Mouse (Mus musculus): ENCODE data around the gene Ctnna2. TPM values are rescaled to one million over a fixed set of nuclear protein-coding genes. Genes with fewer than 3 reads are reported as not detected.
A peak's percentile ranks its signal among the peaks of the same experiment; 100 is the strongest.

The Ctnna2 gene
- total RNA-seq, 2 experiments from 2014 or later: 136 to 140 TPM

GRCm38 (mm10) chr6:77222849-77223638 is 756.5 kb downstream of the Ctnna2 start:
- DNase-seq (ENCODE audit: low spot score in 2 of 2): peak; percentile 64 to 79
- intact Hi-C loops (cut with DNase I): no loop called here

- no peak for DNase-seq (ENCODE audit: low spot score in 2 of 2)
- intact Hi-C loops (cut with DNase I): no loop called here
Measured at GRCm38 (mm10) chr6:77220776-77221175, 758.7 kb downstream of the Ctnna2 start.

DNA sequence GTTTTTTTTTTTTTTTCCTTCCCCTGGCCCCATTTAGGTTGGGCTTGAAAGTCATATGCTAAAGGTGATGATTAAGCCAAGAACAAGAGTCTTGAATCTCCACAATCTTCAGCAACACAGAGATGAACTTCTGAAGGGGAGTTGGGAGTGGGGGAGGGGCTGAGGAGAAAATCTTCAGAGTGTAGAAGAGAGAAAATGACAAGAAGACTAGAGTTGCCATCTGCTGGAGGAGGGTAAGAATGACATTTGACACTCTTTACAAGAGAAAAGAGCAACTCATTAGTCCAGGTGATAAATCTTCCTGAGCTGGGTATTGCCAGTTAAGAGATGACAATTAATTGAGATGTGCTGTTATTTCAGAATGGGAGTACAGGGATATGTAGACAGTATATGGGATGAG is 760.6 kb downstream of the Ctnna2 start:
- peak; percentile 53 to 63 for DNase-seq (ENCODE audit: low spot score in 2 of 2)
- intact Hi-C loops (cut with DNase I): no loop called here

GRCm38 (mm10) chr6:77215322-77215721 is 764.2 kb downstream of the Ctnna2 start:
- intact Hi-C loops (cut with DNase I): no loop called here
- DNase-seq (ENCODE audit: low spot score in 2 of 2): no peak

GRCm38 (mm10) chr6:77213757-77214409 is 765.6 kb downstream of the Ctnna2 start:
- intact Hi-C loops (cut with DNase I): no loop called here
- no peak for DNase-seq (ENCODE audit: low spot score in 2 of 2)

DNA sequence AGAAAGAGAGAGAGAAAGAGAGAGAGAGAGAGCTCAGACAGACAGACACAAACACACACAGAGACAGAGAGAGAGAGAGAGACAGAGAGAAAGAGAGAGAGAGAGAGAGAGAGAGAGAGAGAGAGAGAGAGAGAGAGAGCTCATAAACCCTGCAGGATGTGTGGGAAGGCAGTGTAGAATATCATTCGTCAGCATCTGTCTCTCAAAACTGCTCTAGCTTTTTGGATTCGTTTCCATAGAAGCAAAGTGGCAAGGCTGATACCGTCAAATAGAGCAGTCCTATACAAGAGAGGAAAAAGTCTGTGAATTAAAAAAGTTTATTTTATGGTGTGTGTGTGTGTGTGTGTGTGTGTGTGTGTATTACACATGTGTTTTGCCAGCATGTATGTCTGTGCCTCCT is 769.6 kb downstream of the Ctnna2 start:
- intact Hi-C loops (cut with DNase I): no loop called here
- DNase-seq (ENCODE audit: low spot score in 2 of 2): peak in 1 of 2 experiments; percentile 31

DNA sequence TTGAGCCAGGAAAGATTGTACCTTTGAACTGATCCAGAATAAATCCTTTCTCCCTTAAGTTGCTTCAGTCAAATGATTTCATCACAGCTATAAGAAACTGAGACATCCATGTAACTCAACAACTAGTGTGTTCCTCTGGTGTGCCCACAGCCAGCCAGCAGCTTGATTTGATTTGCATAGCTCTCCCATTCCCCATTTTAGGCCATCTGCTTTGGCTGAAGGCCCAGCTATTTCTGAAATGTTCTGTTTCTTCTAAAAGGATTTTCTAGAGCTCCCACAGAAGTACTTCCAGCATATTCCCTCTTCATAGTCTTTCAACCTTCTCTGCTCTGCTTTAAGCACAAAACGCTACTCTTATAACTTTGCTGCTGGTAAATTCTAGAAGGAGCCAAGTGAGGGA is 770.3 kb downstream of the Ctnna2 start:
- intact Hi-C loops (cut with DNase I): no loop called here
- peak; percentile 42 to 73 for DNase-seq (ENCODE audit: low spot score in 2 of 2)

DNA sequence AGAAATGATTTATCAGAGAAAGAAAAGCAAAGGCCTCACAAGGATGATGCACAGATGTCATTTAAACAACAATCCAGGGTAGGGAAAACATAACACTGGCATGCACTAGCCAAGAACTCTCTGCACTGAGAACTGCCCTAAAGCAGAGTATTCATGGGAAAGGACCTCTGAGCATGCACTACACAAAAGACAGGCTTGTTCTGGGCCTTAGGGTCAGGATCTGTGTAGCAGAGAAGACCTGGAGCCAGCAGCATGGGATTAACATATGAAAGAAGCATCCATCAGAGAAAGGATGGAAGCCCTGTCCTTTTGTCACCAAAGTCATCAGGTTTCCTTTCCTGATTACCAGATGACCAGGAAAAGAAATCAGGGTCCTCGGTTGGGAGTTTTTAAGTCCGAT is 780.1 kb downstream of the Ctnna2 start:
- DNase-seq (ENCODE audit: low spot score in 2 of 2): no peak
- intact Hi-C loops (cut with DNase I): no loop called here

DNA sequence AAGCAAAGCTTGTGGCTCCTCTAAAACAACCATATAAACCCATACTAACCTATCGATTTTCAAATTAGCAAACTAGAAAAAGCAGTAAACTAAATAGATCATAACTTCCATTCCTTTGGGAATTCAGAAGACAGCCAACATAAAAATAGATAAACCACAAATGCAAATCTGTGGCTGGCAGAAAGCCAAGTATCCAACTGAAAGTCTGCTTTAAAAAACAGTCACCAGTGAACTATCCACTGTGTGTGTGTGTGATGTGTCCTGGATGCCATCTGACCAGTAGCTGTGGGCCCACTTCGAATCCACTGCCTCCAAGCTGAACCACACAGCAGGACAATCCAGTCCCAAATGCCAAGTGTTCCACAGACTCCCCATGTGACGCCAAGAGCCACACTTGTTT is 782.8 kb downstream of the Ctnna2 start:
- DNase-seq (ENCODE audit: low spot score in 2 of 2): peak; percentile 42 to 46
- intact Hi-C loops (cut with DNase I): no loop called here

- intact Hi-C loops (cut with DNase I): no loop called here
Measured at GRCm38 (mm10) chr6:77191635-77192034, 787.9 kb downstream of the Ctnna2 start.

DNA sequence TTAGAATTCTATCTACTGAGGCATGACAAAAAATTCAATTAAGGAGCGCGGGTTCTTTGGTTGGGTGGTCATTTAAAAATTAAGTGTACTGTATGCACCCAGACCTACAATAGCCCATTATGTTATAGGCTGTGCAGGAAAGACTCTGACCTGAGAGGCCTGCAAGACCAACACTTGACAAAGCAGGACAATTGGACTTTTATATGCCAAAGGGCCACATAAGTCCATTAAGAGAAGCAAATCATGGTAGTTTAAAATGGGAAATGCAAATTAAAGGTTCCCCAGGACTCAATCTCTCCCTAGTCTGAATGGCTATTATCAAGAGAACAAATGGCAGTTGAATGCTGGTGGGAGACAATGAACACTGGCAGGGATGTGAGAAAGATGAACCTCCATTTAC is 790.9 kb downstream of the Ctnna2 start:
- intact Hi-C loops (cut with DNase I): no loop called here
- DNase-seq (ENCODE audit: low spot score in 2 of 2): no peak

More at GRCm38 (mm10) chr6:77191635-77192034, 787.9 kb downstream of the Ctnna2 start:
- no peak for DNase-seq (ENCODE audit: low spot score in 2 of 2)

GRCm38 (mm10) chr6:77185751-77186150 is 793.7 kb downstream of the Ctnna2 start:
- intact Hi-C loops (cut with DNase I): no loop called here
- DNase-seq (ENCODE audit: low spot score in 2 of 2): no peak

GRCm38 (mm10) chr6:77184896-77185295 is 794.6 kb downstream of the Ctnna2 start:
- intact Hi-C loops (cut with DNase I): no loop called here
- DNase-seq (ENCODE audit: low spot score in 2 of 2): no peak

DNA sequence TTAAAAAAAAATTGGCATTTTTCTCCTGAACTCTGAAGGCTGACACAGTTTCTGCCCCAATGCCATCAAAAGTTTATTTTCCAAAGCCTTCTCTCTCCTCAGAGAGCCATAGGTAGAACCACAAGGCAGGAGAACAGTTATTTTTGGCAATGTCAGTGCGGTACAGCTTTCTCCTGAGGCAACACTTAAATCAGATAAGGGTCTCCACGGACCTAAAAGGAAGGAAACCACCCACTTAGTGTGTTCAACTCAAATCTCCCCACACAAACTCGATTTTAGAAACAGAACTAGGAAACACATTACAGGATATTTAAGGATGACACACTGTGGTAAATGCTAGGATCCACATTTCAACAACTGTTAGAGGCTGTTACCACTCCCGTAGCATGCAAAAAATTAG is 803.7 kb downstream of the Ctnna2 start:
- intact Hi-C loops (cut with DNase I): no loop called here
- no peak for DNase-seq (ENCODE audit: low spot score in 2 of 2)

DNA sequence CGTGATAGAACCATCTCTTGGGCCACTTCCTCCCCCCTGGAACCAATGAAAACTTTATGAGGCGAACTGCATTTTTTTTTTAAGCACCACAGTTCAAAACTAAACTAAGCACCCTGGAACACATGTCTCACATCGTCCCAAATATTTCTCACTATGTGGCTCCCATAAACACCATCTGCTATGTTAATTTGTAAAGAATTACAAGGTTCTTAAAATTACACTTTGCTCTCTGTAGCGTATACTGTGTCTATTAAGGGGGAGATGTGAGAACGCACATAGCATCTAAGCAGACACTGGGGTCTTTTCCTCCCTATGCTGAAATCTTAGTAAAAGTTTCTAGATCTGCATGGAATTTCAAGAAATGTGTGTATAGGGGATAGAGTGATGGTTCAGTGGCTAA is 822.5 kb downstream of the Ctnna2 start:
- intact Hi-C loops (cut with DNase I): no loop called here
- DNase-seq (ENCODE audit: low spot score in 2 of 2): no peak

GRCm38 (mm10) chr6:77139306-77139920 is 840.1 kb downstream of the Ctnna2 start:
- intact Hi-C loops (cut with DNase I): no loop called here
- peak in 1 of 2 experiments; percentile 6 for DNase-seq (ENCODE audit: low spot score in 2 of 2)

DNA sequence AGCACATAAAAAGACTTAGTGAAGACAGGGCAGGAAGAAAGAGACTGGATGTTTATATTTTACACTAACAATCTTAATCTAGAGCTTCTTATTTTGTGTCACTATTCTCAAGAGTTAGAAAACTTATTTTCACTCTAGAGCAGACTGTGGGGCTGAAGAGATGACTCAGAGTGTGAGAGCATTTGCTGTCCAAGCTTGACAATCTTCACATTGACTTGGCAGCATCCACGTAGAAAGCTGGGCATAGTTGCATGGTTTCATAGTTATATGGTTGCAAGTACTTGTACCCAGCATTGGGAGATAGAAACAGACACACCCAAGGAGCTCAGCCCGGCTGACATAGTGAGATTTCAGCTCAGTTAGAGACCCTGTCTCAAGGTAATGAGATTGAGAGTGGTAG is 858.6 kb downstream of the Ctnna2 start:
- DNase-seq (ENCODE audit: low spot score in 2 of 2): peak; percentile 12 to 21
- intact Hi-C loops (cut with DNase I): no loop called here

- intact Hi-C loops (cut with DNase I): no loop called here
- DNase-seq (ENCODE audit: low spot score in 2 of 2): no peak
Measured at GRCm38 (mm10) chr6:77120510-77120909, 859.0 kb downstream of the Ctnna2 start.

DNA sequence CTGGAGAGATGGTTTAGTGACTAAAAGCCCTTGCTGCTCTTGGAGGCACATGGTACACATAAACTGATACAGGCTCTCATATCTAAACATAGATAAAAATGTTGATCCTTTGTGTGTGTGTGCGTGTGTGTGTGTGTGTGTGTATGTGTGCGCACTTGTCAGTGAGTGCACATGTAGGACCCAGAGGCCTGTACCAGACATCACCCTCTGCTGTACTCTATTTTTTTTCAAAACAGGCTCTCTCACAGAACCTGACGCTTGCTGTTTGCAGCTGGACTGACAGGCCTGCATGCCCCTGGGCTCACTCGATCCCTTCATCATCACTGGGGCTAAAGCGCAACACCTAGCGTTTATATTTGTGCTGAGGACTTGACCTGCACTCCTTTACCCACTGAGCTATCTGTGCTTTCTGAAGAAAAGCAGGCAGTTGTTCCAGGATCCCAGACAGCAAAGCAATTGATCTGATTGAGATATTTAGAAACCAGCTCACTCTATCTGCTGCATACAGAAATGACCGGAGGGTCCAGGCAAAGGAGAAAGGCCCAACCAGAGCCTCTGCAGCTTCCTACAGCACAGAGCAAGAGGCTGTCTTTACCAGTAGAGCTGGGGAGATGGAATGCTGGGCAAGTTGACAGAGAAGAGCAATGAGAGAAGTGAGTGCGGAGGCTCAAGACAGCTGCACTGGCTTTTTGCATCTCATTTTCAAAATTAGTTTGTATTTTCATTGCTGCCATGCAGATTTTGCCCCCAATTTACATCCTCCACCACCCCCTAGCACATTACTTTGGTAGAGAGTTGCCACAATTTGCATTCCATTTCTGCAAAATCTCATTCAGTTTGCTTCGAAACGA is 870.2 kb downstream of the Ctnna2 start:
- intact Hi-C loops (cut with DNase I): no loop called here
- DNase-seq (ENCODE audit: low spot score in 2 of 2): peak; percentile 33 to 50

DNA sequence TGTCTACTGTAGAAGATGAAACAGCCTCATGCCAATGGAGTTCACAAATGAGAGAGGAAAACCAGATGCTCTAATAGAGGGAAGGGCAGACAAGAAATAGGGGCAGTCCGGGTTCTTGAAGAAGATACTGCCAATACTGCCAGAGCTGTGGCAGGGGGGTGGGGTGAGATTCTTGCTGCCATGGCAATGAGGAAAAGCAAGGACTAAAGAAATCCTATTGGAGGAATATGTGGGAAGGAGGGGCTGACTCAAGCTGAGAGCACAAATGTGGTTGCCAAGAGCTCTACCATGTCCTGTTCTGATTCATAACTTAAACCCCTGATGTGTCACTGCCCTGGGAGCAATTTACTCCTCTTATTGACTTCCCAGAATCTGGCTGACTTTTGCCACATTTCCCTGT is 878.5 kb downstream of the Ctnna2 start:
- intact Hi-C loops (cut with DNase I): no loop called here
- DNase-seq (ENCODE audit: low spot score in 2 of 2): peak in 1 of 2 experiments; percentile 41

Data from left cerebral cortex, postnatal 14 days (tissue).